Mouse (Mus musculus) neural tube, embryonic 15.5 days (tissue): ENCODE results near the gene Ghitm. TPM values are rescaled to one million over a fixed set of nuclear protein-coding genes. Genes with fewer than 3 reads are reported as not detected.

ENCODE experiments used
- ATAC-seq: fragments of 200-750 bp; cut with Nextera tagmentation; 2 replicates; pipeline ENCODE4 v1.8.0; 2017; ENCODE audit warnings: mild to moderate bottlenecking, moderate TSS enrichment, moderate library complexity; ENCODE audit not compliant: low FRiP score
- H3K27ac ChIP-seq: fragments of 300-500 bp; sonication (generic); replicated peaks from 2 replicates; pipeline ENCODE4 v1.5.1; 2015; ENCODE audit warnings: mild to moderate bottlenecking, inconsistent platforms
- H3K27me3 ChIP-seq: fragments of 300-500 bp; sonication (generic); replicated peaks from 2 replicates; pipeline ENCODE4 v1.6.1; 2015; ENCODE audit warnings: inconsistent platforms
- H3K36me3 ChIP-seq: fragments of 300-500 bp; sonication (generic); 2 replicates; pipeline ENCODE4 v1.6.1; 2015; ENCODE audit warnings: inconsistent platforms
- H3K4me1 ChIP-seq: fragments of 300-500 bp; sonication (generic); 2 replicates; pipeline ENCODE4 v1.6.1; 2015; ENCODE audit warnings: inconsistent platforms
- H3K4me2 ChIP-seq: fragments of 300-500 bp; sonication (generic); 2 replicates; pipeline ENCODE4 v1.6.1; 2015; ENCODE audit warnings: inconsistent platforms, mild to moderate bottlenecking, moderate library complexity
- H3K4me3 ChIP-seq: fragments of 300-500 bp; sonication (generic); replicated peaks from 2 replicates; pipeline ENCODE4 v1.5.1; 2015; ENCODE audit warnings: mild to moderate bottlenecking, inconsistent platforms
- H3K9ac ChIP-seq: fragments of 300-500 bp; sonication (generic); replicated peaks from 2 replicates; pipeline ENCODE4 v1.6.1; 2015; ENCODE audit warnings: mild to moderate bottlenecking, inconsistent platforms
- H3K9me3 ChIP-seq: fragments of 300-500 bp; sonication (generic); replicated peaks from 2 replicates; pipeline ENCODE4 v1.6.1; 2016; ENCODE audit warnings: inconsistent platforms
- WGBS: fragments of 180-500 bp; shearing (Covaris S2); methylation state at CpG from one replicate; pipeline ENCODE4 v1.1.7; 2015; ENCODE audit warnings: mixed read lengths; 5-methylcytosine and 5-hydroxymethylcytosine counted together
- polyA plus RNA-seq: library from polyadenylated mRNA; unstranded; fragments of >200 nt; fragmentation: Nextera tagmentation; extraction: Ambion mirVana; gene quantifications from 2 replicates; pipeline ENCODE4 v1.2.1, GENCODE M21; 2015

Gene Ghitm
- polyA plus RNA-seq, 1 experiment from 2014 or later = 225 TPM

GRCm38 (mm10) chr14:37101531-37101930 lies 33.5 kb downstream of the Ghitm start:
- Histone ChIP-seq H3K36me3 (no peaks in the 10 kb centered on the region), H3K4me1 (peaks cover 11% of the 10 kb centered on the region), H3K9me3 (no peaks in the 10 kb centered on the region), H3K9ac (no peak overlapping the region), H3K27me3 (peaks cover 10% of the 10 kb centered on the region), H3K4me2 (no peak overlapping the region), H3K27ac (no peak overlapping the region), H3K4me3 (no peak overlapping the region)
- ATAC-seq = no peak
- 86% methylated on average over 5 of the region's 5 CpGs for WGBS

GRCm38 (mm10) chr14:37097956-37098530 lies 37.0 kb downstream of the Ghitm start, which contains the start of gene Cdhr1:
Cdhr1 (minus strand) TSS chr14:37098347.
- H3K4me2 ChIP-seq = peak within 1 kb of the TSS; percentile 92
- peak; percentile 67 for ATAC-seq
- no peaks in the 10 kb centered on the region for H3K36me3 ChIP-seq
- H3K4me1 ChIP-seq = peaks cover 11% of the 10 kb centered on the region
- H3K9me3 ChIP-seq = no peaks in the 10 kb centered on the region
- no peak within 1 kb of the TSS for H3K27ac ChIP-seq
- H3K27me3 ChIP-seq = peaks cover 10% of the 10 kb centered on the region
- peak within 1 kb of the TSS; percentile 50 for H3K4me3 ChIP-seq
- H3K9ac ChIP-seq = peak within 1 kb of the TSS; percentile 60
- 1% methylated on average over 29 of the region's 30 CpGs for WGBS

GRCm38 (mm10) chr14:37095556-37095955 lies 39.5 kb downstream of the Ghitm start:
- H3K27ac ChIP-seq = no peak overlapping the region
- 90% methylated on average over 4 of the region's 4 CpGs for WGBS

GRCm38 (mm10) chr14:37094436-37094835 lies 40.6 kb downstream of the Ghitm start:
- no peak overlapping the region for H3K4me2 ChIP-seq
- no peak overlapping the region for H3K4me3 ChIP-seq
- H3K36me3 ChIP-seq = no peaks in the 10 kb centered on the region
- peaks cover 11% of the 10 kb centered on the region for H3K4me1 ChIP-seq
- no peak overlapping the region for H3K27ac ChIP-seq
- WGBS = 55% methylated on average over 6 of the region's 6 CpGs
- no peak for ATAC-seq
- H3K9ac ChIP-seq = no peak overlapping the region
- H3K27me3 ChIP-seq = peaks cover 9% of the 10 kb centered on the region
- no peaks in the 10 kb centered on the region for H3K9me3 ChIP-seq

More at GRCm38 (mm10) chr14:37095556-37095955, 39.5 kb downstream of the Ghitm start:
- ATAC-seq = no peak
- Histone ChIP-seq H3K27me3 (peaks cover 10% of the 10 kb centered on the region), H3K9ac (no peak overlapping the region), H3K4me3 (no peak overlapping the region), H3K36me3 (no peaks in the 10 kb centered on the region), H3K4me1 (peaks cover 11% of the 10 kb centered on the region), H3K4me2 (no peak overlapping the region), H3K9me3 (no peaks in the 10 kb centered on the region)

- ATAC-seq = no peak
- WGBS = 39% methylated on average over 4 of the region's 4 CpGs
- Histone ChIP-seq H3K4me3 (no peak overlapping the region), H3K4me1 (no peaks in the 10 kb centered on the region), H3K9ac (no peak overlapping the region), H3K4me2 (no peak overlapping the region), H3K27ac (no peak overlapping the region), H3K36me3 (no peaks in the 10 kb centered on the region), H3K9me3 (no peaks in the 10 kb centered on the region), H3K27me3 (no peaks in the 10 kb centered on the region)
These were observed 51.3 kb downstream of the Ghitm start for GRCm38 (mm10) chr14:37083755-37084154.

GRCm38 (mm10) chr14:37080724-37081123 lies 54.3 kb downstream of the Ghitm start:
- Histone ChIP-seq H3K27ac (no peak overlapping the region), H3K9ac (no peak overlapping the region), H3K27me3 (no peaks in the 10 kb centered on the region), H3K36me3 (no peaks in the 10 kb centered on the region), H3K4me1 (no peaks in the 10 kb centered on the region), H3K4me3 (no peak overlapping the region), H3K9me3 (no peaks in the 10 kb centered on the region), H3K4me2 (no peak overlapping the region)
- 92% methylated on average over 1 of the region's 1 CpGs for WGBS
- no peak for ATAC-seq

Other genes starting within 250 kb of the Ghitm start
- 89.7 and 97.4 TPM in 2 replicates for gene Ccser2, start 166.5 kb downstream of the Ghitm start, polyA plus RNA-seq
- not detected in 2 replicates for gene Rgr, start 86.3 kb downstream of the Ghitm start, polyA plus RNA-seq
- not detected in 2 replicates for gene Lrit1, start 80.4 kb downstream of the Ghitm start, polyA plus RNA-seq
- not detected in 2 replicates for gene Lrit2, start 67.3 kb downstream of the Ghitm start, polyA plus RNA-seq
- gene Cdhr1, start 36.9 kb downstream of the Ghitm start, polyA plus RNA-seq = 2.8 and 3.1 TPM in 2 replicates
- gene 2610528A11Rik, start 21.2 kb downstream of the Ghitm start, polyA plus RNA-seq = 0.91 and 11.1 TPM in 2 replicates